Mouse (Mus musculus) heart, adult 2 months (tissue): ENCODE measurements around the gene Acp4.

Experiments used
- CTCF ChIP-seq: fragments of 200-600 bp; IDR thresholded peaks from 2 replicates; pipeline ENCODE4 v1.8.1; 2022; ENCODE audit warnings: antibody characterized with exemption, mild to moderate bottlenecking, moderate library complexity
- EP300 ChIP-seq: fragments of 200-500 bp; IDR thresholded peaks from 2 replicates; pipeline ENCODE4 v1.6.1; 2011; ENCODE audit warnings: low read depth, low read length, control low read depth; ENCODE audit not compliant: insufficient read depth
- POLR2A ChIP-seq: fragments of 200-500 bp; IDR thresholded peaks from 2 replicates; pipeline ENCODE4 v1.6.1; 2011; ENCODE audit warnings: mild to moderate bottlenecking, low read depth, low read length, control low read depth; ENCODE audit not compliant: insufficient read depth

- TF ChIP-seq EP300 (no peak), POLR2A (no peak), CTCF (no peak)
These were observed 18.4 kb upstream of the Acp4 start for GRCm38 (mm10) chr7:44275546-44275945.
